Mouse (Mus musculus) bone marrow macrophage, adult 2 months (primary cell): ENCODE data around the gene Rreb1.

Source experiments
- CTCF ChIP-seq: IDR thresholded peaks from 2 replicates; pipeline ENCODE4 v1.5.1; 2012; ENCODE audit warnings: low read depth, mild to moderate bottlenecking, low read length, moderate library complexity
- POLR2A ChIP-seq: IDR thresholded peaks from 2 replicates; pipeline ENCODE4 v1.6.1; 2012; ENCODE audit warnings: mild to moderate bottlenecking, low read depth, low read length, borderline replicate concordance

DNA sequence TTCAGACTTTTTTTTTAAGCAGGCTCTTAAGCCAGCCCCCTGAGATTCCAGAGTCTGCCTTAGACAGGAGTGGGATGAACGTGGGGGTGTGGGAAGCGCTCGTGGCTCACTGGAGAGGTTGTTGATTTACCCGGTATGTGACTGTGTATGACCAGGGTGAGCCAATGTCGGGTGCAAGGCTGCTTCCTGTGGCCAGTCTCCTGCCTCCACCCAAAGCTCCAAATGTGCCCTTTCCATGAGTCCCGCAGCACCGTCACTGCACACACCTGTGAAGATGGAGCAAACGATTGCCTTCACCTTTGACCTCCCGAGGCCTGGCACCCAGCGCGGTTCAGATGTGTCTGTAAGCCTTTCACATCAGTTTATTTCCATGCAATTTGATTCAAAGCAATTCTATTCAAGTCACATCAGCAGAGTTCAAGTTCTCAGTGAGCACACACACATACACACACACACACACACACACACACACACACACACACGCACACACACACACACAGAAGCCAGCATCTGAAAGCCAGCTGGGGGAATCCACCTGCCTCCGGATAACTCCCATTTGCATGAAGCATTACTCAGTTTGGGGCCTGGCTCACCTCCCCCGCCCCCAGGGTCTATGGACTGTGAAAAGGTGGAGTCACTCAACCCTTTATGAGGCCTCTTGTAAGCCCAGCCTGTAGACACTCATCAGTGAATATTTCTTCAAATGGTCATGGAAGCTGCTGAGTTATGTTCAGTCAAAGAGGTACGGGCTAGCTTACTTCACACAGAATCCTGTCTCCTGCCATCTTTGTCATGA lies 188.3 kb downstream of the Rreb1 start:
- TF ChIP-seq CTCF: no peak
- no peak for TF ChIP-seq POLR2A
